Mouse (Mus musculus) testis, adult 2 months (tissue): ENCODE data around the gene Tcl1b3.

ENCODE experiments used
- CTCF ChIP-seq: fragments of 200-500 bp; IDR thresholded peaks from 2 replicates; pipeline ENCODE4 v1.5.1; 2012; ENCODE audit warnings: low read depth, mild to moderate bottlenecking, inconsistent platforms, low read length, moderate library complexity; ENCODE audit not compliant: control insufficient read depth, insufficient read depth, insufficient replicate concordance
- POLR2A ChIP-seq: fragments of 200-500 bp; IDR thresholded peaks from 2 replicates; pipeline ENCODE4 v1.6.1; 2012; ENCODE audit warnings: low read depth, mild to moderate bottlenecking, inconsistent platforms, low read length, moderate library complexity; ENCODE audit not compliant: control insufficient read depth

GRCm38 (mm10) chr12:105208441-105208840, 17.6 kb downstream of the Tcl1b3 start:
- TF ChIP-seq POLR2A (no peak), CTCF (no peak)
